Mouse (Mus musculus) right cerebral cortex, postnatal 36 days (tissue): ENCODE data around the gene Gstm1.

Experiments used
- DNase-seq, 2 experiments: peaks; one replicate each; pipeline ENCODE4 v3.0.0; 2022; ENCODE audit warnings: low spot score in 2 of 2, mixed read lengths in 1 of 2

Gstm1 gene

GRCm38 (mm10) chr3:107965592-107965991 is 52.2 kb downstream of the Gstm1 start:
- DNase-seq: no peak

DNA sequence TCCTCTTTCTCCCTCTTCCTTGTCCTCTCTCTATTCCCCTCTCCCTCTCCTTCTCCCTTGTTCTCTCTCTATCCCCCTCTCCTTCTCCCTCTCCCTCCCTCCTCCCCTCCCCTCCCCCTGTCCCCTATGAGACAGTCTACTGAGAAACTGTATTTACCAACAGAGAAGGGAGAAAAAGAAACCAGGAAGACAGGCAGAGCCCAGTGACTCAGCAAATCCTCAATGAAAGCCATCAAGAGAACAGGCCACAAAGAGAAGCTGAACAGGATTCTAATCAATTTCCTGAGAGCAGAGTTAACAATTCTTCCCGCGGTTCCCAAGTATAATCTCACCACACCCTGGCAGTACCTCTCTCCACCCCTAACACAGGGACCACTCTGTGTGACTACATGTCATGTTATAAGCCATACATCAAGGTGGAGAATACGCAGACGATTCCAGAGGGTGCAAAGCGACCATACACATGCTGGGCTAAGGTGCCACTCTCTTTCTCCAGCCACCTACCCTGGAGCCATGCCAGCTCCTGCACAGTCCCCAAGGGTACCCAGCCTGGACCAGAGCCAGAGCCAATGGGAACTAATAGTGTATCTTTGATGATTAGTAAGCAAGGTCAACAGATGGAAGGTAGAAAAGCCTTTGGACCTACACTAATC is 53.0 kb downstream of the Gstm1 start:
- no peak for DNase-seq

DNA sequence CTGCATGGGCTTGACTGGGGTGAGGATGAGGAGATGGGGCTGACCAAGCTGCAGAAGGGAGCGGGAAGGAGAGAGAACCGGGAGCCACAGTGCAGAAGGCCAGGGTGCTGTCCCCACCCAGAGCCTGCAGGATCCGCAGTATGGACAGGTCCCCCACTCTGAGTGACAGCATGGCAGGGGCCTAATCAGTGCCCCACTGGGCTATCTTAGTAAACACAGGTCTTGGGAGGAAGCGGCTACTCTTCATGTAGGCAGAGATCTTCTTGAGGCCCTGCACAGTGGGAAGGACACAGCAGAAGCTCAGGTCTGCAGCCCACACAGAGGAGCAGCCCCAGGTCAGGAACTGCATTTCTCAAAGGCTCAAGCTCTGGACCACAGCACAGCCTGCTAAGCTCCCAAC is 53.7 kb downstream of the Gstm1 start:
- DNase-seq: no peak
